Mouse (Mus musculus) limb, embryonic 14.5 days (tissue): ENCODE measurements around the gene Fat2. TPM values are rescaled to one million over a fixed set of nuclear protein-coding genes. Genes with fewer than 3 reads are reported as not detected.

Source experiments
- ATAC-seq: fragments of 200-750 bp; cut with Nextera tagmentation; 2 replicates; pipeline ENCODE4 v1.8.0; 2017; ENCODE audit warnings: low read depth, moderate number of reproducible peaks, moderate TSS enrichment; ENCODE audit not compliant: low FRiP score
- DNase-seq: peaks from one replicate; pipeline ENCODE4 v3.0.0-alpha.2; 2015; ENCODE audit warnings: low spot score
- H3K27ac ChIP-seq: fragments of 300-500 bp; sonication (generic); replicated peaks from 2 replicates; pipeline ENCODE4 v1.5.1; 2014; ENCODE audit warnings: low read depth, mild to moderate bottlenecking, low read length, moderate library complexity, mixed read lengths
- H3K27me3 ChIP-seq: fragments of 300-500 bp; sonication (generic); 2 replicates; pipeline ENCODE4 v1.6.1; 2014; ENCODE audit warnings: low read length, mixed read lengths; ENCODE audit not compliant: control insufficient read depth, insufficient read depth
- H3K36me3 ChIP-seq: fragments of 300-500 bp; sonication (generic); 2 replicates; pipeline ENCODE4 v1.6.1; 2014; ENCODE audit warnings: mild to moderate bottlenecking, low read length, moderate library complexity, mixed read lengths; ENCODE audit not compliant: control insufficient read depth, insufficient read depth
- H3K4me1 ChIP-seq: fragments of 300-500 bp; sonication (generic); 2 replicates; pipeline ENCODE4 v1.6.1; 2014; ENCODE audit warnings: antibody characterized with exemption, low read length, mixed read lengths; ENCODE audit not compliant: control insufficient read depth, insufficient read depth
- H3K4me2 ChIP-seq: fragments of 300-500 bp; sonication (generic); replicated peaks from 2 replicates; pipeline ENCODE4 v1.6.1; 2014; ENCODE audit warnings: low read depth, mild to moderate bottlenecking, low read length, moderate library complexity; ENCODE audit not compliant: severe bottlenecking
- H3K4me3 ChIP-seq: fragments of 300-500 bp; sonication (generic); replicated peaks from 2 replicates; pipeline ENCODE4 v1.5.1; 2014; ENCODE audit warnings: low read length
- H3K9ac ChIP-seq: fragments of 300-500 bp; sonication (generic); 2 replicates; pipeline ENCODE4 v1.6.1; 2014; ENCODE audit warnings: mild to moderate bottlenecking, low read depth, low read length, moderate library complexity; ENCODE audit not compliant: severe bottlenecking
- H3K9me3 ChIP-seq: fragments of 300-500 bp; sonication (generic); 2 replicates; pipeline ENCODE4 v1.6.1; 2016; ENCODE audit warnings: low read length; ENCODE audit not compliant: control insufficient read depth
- POLR2A ChIP-seq: fragments of 200-500 bp; IDR thresholded peaks from 2 replicates; pipeline ENCODE4 v1.8.0; 2012; ENCODE audit warnings: inconsistent platforms, mild to moderate bottlenecking, moderate library complexity, borderline replicate concordance; ENCODE audit not compliant: insufficient read depth, insufficient read length; ENCODE audit errors: extremely low read depth
- WGBS: fragments of 180-500 bp; shearing (Covaris S2); extraction: QIAGEN DNeasy Blood & Tissue Kit; methylation state at CpG from one replicate; pipeline ENCODE4 v1.1.7; 2014; 5-methylcytosine and 5-hydroxymethylcytosine counted together
- polyA plus RNA-seq, 2 experiments: library from polyadenylated mRNA; depleted of rRNA in 1 of 2; stranded (reverse) in 1 of 2; unstranded in 1 of 2; fragments of >200 nt; fragmentation: Nextera tagmentation in 1 of 2; extraction: Ambion mirVana in 1 of 2; gene quantifications; 2 replicates each; pipeline versions ENCODE4 v1.2.1 to v1.2.3; 2012 to 2014

Fat2 gene
- polyA plus RNA-seq (2012; rRNA removed) (1.3 TPM in 2 replicates), polyA plus RNA-seq (2014; fragmentation: Nextera tagmentation; extraction: Ambion mirVana) (1.1 and 1.4 TPM in 2 replicates)

DNA sequence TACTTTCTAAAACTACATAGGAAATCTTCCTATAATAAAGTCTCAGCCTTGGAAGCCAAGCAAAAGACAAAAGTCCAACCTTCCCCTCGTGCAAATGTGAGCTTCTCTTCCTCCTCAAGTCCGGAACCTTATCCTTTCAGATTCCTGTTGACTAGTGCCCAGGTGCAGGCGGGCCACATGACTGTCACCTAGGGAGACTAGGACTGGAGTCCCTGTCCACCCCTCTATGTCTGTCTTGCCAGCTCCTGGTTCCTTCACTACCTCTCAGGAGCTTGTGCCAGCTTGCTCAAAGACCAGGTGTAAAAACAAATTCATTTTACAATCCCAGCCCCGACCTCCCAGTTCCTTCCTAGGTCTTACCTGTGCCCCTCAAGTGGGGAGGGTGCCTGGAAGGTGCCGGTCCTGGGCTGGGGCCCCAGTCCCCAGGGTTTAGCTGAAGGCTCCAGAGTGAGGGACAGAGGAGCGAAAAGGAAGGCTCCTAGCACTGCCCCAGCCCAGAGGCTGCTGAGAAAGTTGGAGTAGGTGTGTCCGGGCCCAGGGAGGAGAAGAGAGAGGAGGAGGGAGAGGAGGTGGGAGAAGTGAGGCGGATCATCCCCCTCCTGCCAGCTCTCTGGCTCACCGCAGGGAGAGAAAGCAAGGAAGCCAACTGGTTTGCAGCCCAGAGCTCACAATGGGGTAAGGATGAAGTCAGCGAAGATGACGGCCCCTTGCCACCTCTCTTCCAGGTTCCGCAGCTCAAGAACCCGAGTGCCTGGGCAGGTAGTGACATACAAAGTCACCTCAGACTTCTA lies at the start of gene Fat2:
TSS of gene Fat2 (minus strand) at position 464 of the 791 bp plus-strand sequence.
- TF ChIP-seq POLR2A = no peak

DNA sequence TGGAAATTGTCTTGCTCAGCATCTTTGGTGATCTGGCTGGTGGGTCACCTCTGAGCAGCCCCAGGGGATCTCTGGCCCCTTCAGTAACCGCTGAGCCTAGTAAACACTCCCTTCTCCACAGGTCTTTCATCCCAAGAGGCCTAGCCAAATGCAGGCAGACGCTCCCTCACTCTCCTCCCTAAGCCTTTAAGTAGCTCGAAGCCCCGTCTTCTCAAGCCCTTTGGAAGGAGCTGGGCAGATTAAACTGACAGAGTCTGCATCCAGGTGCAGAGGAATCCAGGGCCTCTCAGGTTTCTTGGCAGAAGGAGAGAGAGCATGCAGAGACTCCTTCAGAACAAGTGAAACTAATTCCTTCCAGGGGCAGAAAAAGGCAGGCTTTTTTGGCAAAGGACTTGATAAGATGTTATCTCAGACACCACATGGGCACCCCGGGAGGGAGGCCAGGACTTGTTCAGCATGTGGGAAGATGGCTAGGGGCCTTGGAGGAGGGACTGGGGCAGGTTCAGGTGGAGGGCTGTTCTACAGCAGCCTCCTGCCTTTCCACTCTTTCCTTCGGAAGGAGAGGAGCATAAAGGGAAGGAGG lies 47.2 kb upstream of the Fat2 start:
- H3K4me1 ChIP-seq = peaks cover 13% of the 10 kb centered on the region; the same call in 1 of the 2 replicates
- ATAC-seq (no peak), DNase-seq (peak; percentile 40)
- 17% methylated on average over 6 of the region's 6 CpGs for WGBS
- no peak for TF ChIP-seq POLR2A
- H3K4me2 ChIP-seq = no peak overlapping the region
- H3K9ac ChIP-seq = 0 out of 2 replicates have a peak overlapping the region, but pooled peaks have one; percentile 21
- H3K27ac ChIP-seq = no peak overlapping the region
- H3K27me3 ChIP-seq = no peaks in the 10 kb centered on the region
- H3K9me3 ChIP-seq = no peaks in the 10 kb centered on the region
- H3K4me3 ChIP-seq = no peak overlapping the region
- H3K36me3 ChIP-seq = no peaks in the 10 kb centered on the region

More for the DNA sequence above, at the start of gene Fat2:
- Histone ChIP-seq H3K9me3 (no peaks in the 10 kb centered on the region), H3K36me3 (no peaks in the 10 kb centered on the region), H3K9ac (no peak within 1 kb of the TSS), H3K27me3 (no peaks in the 10 kb centered on the region), H3K4me2 (0 out of 2 replicates have a peak within 1 kb of the TSS, but pooled peaks have one; percentile 8), H3K4me1 (no peaks in the 10 kb centered on the region), H3K4me3 (no peak within 1 kb of the TSS), H3K27ac (no peak within 1 kb of the TSS)
- 33% methylated on average over 11 of the region's 13 CpGs for WGBS
- ATAC-seq (no peak), DNase-seq (no peak)

DNA sequence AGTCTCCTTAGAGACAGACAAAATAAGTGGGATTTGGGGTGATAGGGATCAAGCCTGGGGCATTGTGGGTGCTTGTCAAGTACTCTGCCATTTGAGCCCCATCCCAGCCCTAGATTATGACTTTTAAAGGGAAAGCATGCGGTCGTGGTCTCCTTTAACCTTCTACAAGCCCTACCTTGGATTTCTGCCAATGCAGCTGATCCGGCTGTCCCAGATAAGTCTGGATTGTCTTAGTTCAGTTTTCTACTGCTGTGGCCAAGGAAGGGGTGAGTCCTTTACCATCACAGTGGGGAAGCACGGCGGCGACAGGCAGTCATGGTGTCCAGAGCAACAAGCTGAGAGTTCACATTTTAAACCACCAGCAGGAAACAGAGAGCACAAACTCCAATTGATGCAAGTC lies 44.5 kb upstream of the Fat2 start:
- no peak overlapping the region for H3K4me3 ChIP-seq
- H3K27ac ChIP-seq = no peak overlapping the region
- 43% methylated on average over 6 of the region's 6 CpGs for WGBS
- no peak for TF ChIP-seq POLR2A
- DNase-seq = peak; percentile 33
- H3K9me3 ChIP-seq = no peaks in the 10 kb centered on the region
- no peak for ATAC-seq
- no peak overlapping the region for H3K9ac ChIP-seq
- H3K4me1 ChIP-seq = peaks cover 9% of the 10 kb centered on the region
- H3K36me3 ChIP-seq = no peaks in the 10 kb centered on the region
- no peaks in the 10 kb centered on the region for H3K27me3 ChIP-seq
- no peak overlapping the region for H3K4me2 ChIP-seq

DNA sequence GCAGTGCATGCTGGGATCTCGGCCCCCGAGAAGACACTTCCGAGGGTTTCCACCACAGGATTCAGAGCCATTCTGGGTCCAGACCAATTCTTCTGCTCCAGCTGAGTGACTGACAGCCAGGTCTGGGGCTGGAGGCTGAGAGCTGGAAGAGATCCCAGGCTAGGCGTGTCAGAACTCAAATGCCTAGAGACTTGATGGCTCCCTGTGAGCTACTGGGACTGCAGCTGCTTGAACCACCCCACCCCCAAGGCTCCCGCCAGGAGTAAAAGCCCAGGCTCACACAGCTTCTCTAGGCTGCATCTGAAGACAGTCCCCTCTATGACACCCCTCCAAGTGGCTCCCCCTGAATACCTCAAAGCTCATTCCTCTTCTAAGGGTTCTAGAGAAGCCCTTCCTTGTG lies 42.0 kb upstream of the Fat2 start:
- Histone ChIP-seq H3K9ac (no peak overlapping the region), H3K27me3 (no peaks in the 10 kb centered on the region), H3K9me3 (no peaks in the 10 kb centered on the region), H3K4me3 (no peak overlapping the region), H3K4me1 (peaks cover 9% of the 10 kb centered on the region), H3K36me3 (no peaks in the 10 kb centered on the region), H3K4me2 (no peak overlapping the region), H3K27ac (no peak overlapping the region)
- DNase-seq = peak; percentile 84
- WGBS = 31% methylated on average over 5 of the region's 5 CpGs
- no peak for TF ChIP-seq POLR2A
- ATAC-seq = peak; percentile 80

DNA sequence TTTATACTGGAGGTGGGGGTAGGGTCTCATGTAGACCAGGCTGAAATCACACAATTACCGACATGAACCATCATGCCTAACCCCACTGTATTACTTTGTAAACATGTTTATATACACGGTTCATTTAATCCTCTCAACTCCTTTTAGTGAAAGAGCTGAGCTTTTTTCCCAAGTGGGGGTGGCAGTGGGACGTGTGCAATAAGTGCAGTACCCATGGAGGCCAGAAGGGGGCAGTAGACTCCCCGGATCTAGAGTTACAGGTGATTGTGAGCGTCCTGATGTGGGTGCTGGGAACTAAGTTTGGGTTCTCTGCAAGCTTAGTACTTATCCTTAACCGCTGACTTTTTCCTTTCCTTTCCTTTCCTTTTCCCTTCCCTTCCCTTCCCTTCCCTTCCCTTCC lies 37.5 kb upstream of the Fat2 start:
- WGBS = 62% methylated on average over 6 of the region's 6 CpGs
- Histone ChIP-seq H3K4me3 (no peak overlapping the region), H3K9me3 (no peaks in the 10 kb centered on the region), H3K27me3 (no peaks in the 10 kb centered on the region), H3K4me1 (peaks cover 4% of the 10 kb centered on the region), H3K27ac (no peak overlapping the region), H3K4me2 (no peak overlapping the region), H3K36me3 (no peaks in the 10 kb centered on the region), H3K9ac (no peak overlapping the region)
- TF ChIP-seq POLR2A = no peak
- no peak for DNase-seq
- no peak for ATAC-seq
